Mouse (Mus musculus) stomach, embryonic 14.5 days (tissue): ENCODE data around the gene Cops2. TPM values are rescaled to one million over a fixed set of nuclear protein-coding genes. Genes with fewer than 3 reads are reported as not detected.

Experiments used
- ATAC-seq: fragments of 200-750 bp; cut with Nextera tagmentation; 2 replicates; pipeline ENCODE4 v1.8.0; 2017; ENCODE audit warnings: low read depth, moderate TSS enrichment; ENCODE audit not compliant: insufficient number of reproducible peaks, insufficient read depth, low FRiP score
- H3K27ac ChIP-seq: fragments of 300-500 bp; sonication (generic); 2 replicates; pipeline ENCODE4 v1.5.1; 2014; ENCODE audit warnings: mild to moderate bottlenecking, low read length, moderate library complexity, mixed read lengths
- H3K27me3 ChIP-seq: fragments of 300-500 bp; sonication (generic); 2 replicates; pipeline ENCODE4 v1.6.1; 2014; ENCODE audit warnings: low read length, control low read depth, mixed read lengths; ENCODE audit not compliant: control insufficient read depth, insufficient read depth
- H3K36me3 ChIP-seq: fragments of 300-500 bp; sonication (generic); 2 replicates; pipeline ENCODE4 v1.6.1; 2014; ENCODE audit warnings: mild to moderate bottlenecking, control low read depth, low read length, moderate library complexity, mixed read lengths; ENCODE audit not compliant: control insufficient read depth, insufficient read depth
- H3K4me1 ChIP-seq: fragments of 300-500 bp; sonication (generic); 2 replicates; pipeline ENCODE4 v1.6.1; 2014; ENCODE audit warnings: low read length, control low read depth, mixed read lengths; ENCODE audit not compliant: control insufficient read depth, insufficient read depth
- H3K4me2 ChIP-seq: fragments of 300-500 bp; sonication (generic); replicated peaks from 2 replicates; pipeline ENCODE4 v1.6.1; 2014; ENCODE audit warnings: low read depth, low read length, control low read depth
- H3K4me3 ChIP-seq: fragments of 300-500 bp; sonication (generic); 2 replicates; pipeline ENCODE4 v1.5.1; 2014; ENCODE audit warnings: low read depth, low read length, control low read depth
- H3K9ac ChIP-seq: fragments of 300-500 bp; sonication (generic); replicated peaks from 2 replicates; pipeline ENCODE4 v1.6.1; 2014; ENCODE audit warnings: low read depth, mild to moderate bottlenecking, control low read depth, low read length, moderate library complexity, mixed read lengths
- H3K9me3 ChIP-seq: fragments of 300-500 bp; sonication (generic); 2 replicates; pipeline ENCODE4 v1.6.1; 2016; ENCODE audit warnings: low read depth, low read length, control low read depth; ENCODE audit not compliant: control insufficient read depth
- WGBS: fragments of 180-500 bp; shearing (Covaris S2); extraction: QIAGEN DNeasy Blood & Tissue Kit; methylation state at CpG from one replicate; pipeline ENCODE4 v1.1.7; 2014; 5-methylcytosine and 5-hydroxymethylcytosine counted together
- polyA plus RNA-seq: library from polyadenylated mRNA; unstranded; fragments of >200 nt; fragmentation: Nextera tagmentation; extraction: Ambion mirVana; gene quantifications from 2 replicates; pipeline ENCODE4 v1.2.1, GENCODE M21; 2014

The Cops2 gene
- polyA plus RNA-seq, 1 experiment from 2014 or later: 81.3 TPM

GRCm38 (mm10) chr2:125782719-125783109, 76.2 kb downstream of the Cops2 start, which contains the start of gene Secisbp2l:
Gene Secisbp2l (minus strand): TSS chr2:125782870.
- Histone ChIP-seq H3K36me3 (no peaks in the 10 kb centered on the region), H3K27me3 (no peaks in the 10 kb centered on the region), H3K9me3 (no peaks in the 10 kb centered on the region), H3K4me1 (peaks cover 12% of the 10 kb centered on the region; the same call in 1 of the 2 replicates), H3K27ac (peak within 1 kb of the TSS; percentile 66; the same call in 1 of the 2 replicates), H3K4me3 (peak within 1 kb of the TSS; percentile 76), H3K9ac (peak within 1 kb of the TSS; percentile 80), H3K4me2 (peak within 1 kb of the TSS; percentile 52)
- ATAC-seq: peak; percentile 93
- WGBS: under 1% methylated on average over 24 of the region's 28 CpGs

DNA sequence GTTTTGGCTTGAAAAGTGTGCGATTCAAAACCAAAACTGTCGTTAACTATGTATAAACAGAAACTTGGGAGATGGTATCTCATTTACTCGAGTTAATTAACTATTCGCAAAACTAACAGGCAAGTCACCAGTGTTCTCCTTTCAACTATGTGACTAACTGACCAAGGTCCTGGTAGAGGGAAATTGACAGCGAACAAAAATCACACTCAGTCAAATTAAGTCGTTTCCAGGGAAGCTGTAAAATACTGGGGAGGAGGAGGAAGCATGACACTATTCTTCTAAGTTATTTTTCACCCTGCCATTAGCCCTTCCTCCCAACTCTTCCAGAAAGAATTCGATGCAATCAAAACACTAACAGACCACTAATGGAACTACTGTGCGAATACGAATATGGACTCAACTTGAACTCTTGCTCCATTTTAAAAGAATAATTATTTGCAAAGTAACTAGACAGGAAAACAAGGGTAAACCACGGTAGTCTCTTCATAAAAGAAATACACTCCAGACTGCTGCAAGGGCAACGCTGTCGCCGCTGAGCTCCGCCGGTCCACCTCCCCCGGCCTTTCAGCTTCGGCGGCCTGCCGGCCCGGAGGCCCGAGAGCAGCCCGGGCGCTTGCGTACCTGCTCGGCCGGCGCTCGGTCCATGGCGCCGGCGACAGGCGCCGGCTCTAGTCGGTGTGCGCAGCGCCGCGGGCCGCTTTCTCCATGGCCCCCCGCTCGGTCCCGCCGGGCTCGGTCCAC, 76.8 kb downstream of the Cops2 start:
- H3K36me3 ChIP-seq: no peaks in the 10 kb centered on the region
- ATAC-seq: no peak
- H3K27me3 ChIP-seq: no peaks in the 10 kb centered on the region
- WGBS: 2% methylated on average over 44 of the region's 44 CpGs
- peak overlapping the region; percentile 66; the same call in 1 of the 2 replicates for H3K27ac ChIP-seq
- peak overlapping the region; percentile 80 for H3K9ac ChIP-seq
- peaks cover 12% of the 10 kb centered on the region; the same call in 1 of the 2 replicates for H3K4me1 ChIP-seq
- peak overlapping the region; percentile 52 for H3K4me2 ChIP-seq
- H3K4me3 ChIP-seq: peak overlapping the region; percentile 76
- no peaks in the 10 kb centered on the region for H3K9me3 ChIP-seq

DNA sequence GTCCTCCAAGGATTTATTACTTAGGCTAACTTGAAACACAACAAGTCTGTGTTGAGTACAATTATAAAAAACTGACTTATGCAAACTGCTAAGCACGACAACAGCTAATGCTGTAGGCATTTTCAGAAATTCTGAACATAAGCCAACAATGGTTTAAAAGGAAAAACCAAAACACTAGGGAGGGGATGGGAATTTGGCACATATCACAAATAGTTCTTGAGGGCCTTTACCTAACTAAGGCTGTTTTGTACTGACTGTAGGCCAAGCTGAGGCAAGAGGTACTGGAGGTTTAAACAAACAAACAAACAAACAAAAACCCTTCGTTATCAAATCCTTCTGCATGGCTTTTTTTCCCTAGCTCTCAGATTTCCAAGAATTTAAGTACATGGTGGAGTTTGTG, 77.9 kb downstream of the Cops2 start:
- H3K9me3 ChIP-seq: no peaks in the 10 kb centered on the region
- 0 out of 2 replicates have a peak overlapping the region, but pooled peaks have one; percentile 22 for H3K9ac ChIP-seq
- H3K4me2 ChIP-seq: peak overlapping the region; percentile 52
- 0 out of 2 replicates have a peak overlapping the region, but pooled peaks have one; percentile 76 for H3K4me3 ChIP-seq
- H3K27ac ChIP-seq: no peak overlapping the region
- WGBS: 62% methylated on average over 2 of the region's 2 CpGs
- no peaks in the 10 kb centered on the region for H3K27me3 ChIP-seq
- peaks cover 12% of the 10 kb centered on the region; the same call in 1 of the 2 replicates for H3K4me1 ChIP-seq
- H3K36me3 ChIP-seq: no peaks in the 10 kb centered on the region
- no peak for ATAC-seq

Other genes starting within 250 kb of the Cops2 start
- 7.0 and 7.4 TPM in 2 replicates for gene Cep152, start 234.0 kb downstream of the Cops2 start, polyA plus RNA-seq
- 196 and 208 TPM in 2 replicates for gene Eid1, start 186.0 kb downstream of the Cops2 start, polyA plus RNA-seq
- 2.3 and 3.6 TPM in 2 replicates for gene Shc4, start 135.0 kb downstream of the Cops2 start, polyA plus RNA-seq
- 25.3 and 26.9 TPM in 2 replicates for gene Secisbp2l, start 76.3 kb downstream of the Cops2 start, polyA plus RNA-seq
- 42.6 and 46.2 TPM in 2 replicates for gene Galk2, start within 50 bp of the Cops2 start, polyA plus RNA-seq
- 4.5 and 6.4 TPM in 2 replicates for gene Fgf7, start 175.5 kb upstream of the Cops2 start, polyA plus RNA-seq